Mouse (Mus musculus) hindbrain, embryonic 11.5 days (tissue): Measurements from ENCODE around the gene Txndc17. TPM values are rescaled to one million over a fixed set of nuclear protein-coding genes. Genes with fewer than 3 reads are reported as not detected.

Experiments used
- ATAC-seq: fragments of 200-750 bp; cut with Nextera tagmentation; 2 replicates; pipeline ENCODE4 v1.8.0; 2017; ENCODE audit warnings: mild to moderate bottlenecking, moderate TSS enrichment, moderate library complexity; ENCODE audit not compliant: low FRiP score
- DNase-seq: peaks from one replicate; pipeline ENCODE4 v3.0.0-alpha.2; 2015; ENCODE audit warnings: low spot score
- H3K27ac ChIP-seq: fragments of 300-500 bp; sonication (generic); 2 replicates; pipeline ENCODE4 v1.5.1; 2014; ENCODE audit warnings: mild to moderate bottlenecking, low read depth, low read length
- H3K27me3 ChIP-seq: fragments of 300-500 bp; sonication (generic); 2 replicates; pipeline ENCODE4 v1.6.1; 2014; ENCODE audit warnings: mild to moderate bottlenecking, low read length, moderate library complexity, mixed read lengths; ENCODE audit not compliant: control insufficient read depth, insufficient read depth
- H3K36me3 ChIP-seq: fragments of 300-500 bp; sonication (generic); 2 replicates; pipeline ENCODE4 v1.6.1; 2014; ENCODE audit warnings: mild to moderate bottlenecking, low read length, moderate library complexity, mixed read lengths; ENCODE audit not compliant: control insufficient read depth, insufficient read depth
- H3K4me1 ChIP-seq: fragments of 300-500 bp; sonication (generic); replicated peaks from 2 replicates; pipeline ENCODE4 v1.6.1; 2014; ENCODE audit warnings: low read length, mixed read lengths; ENCODE audit not compliant: control insufficient read depth, insufficient read depth
- H3K4me2 ChIP-seq: fragments of 300-500 bp; sonication (generic); replicated peaks from 2 replicates; pipeline ENCODE4 v1.6.1; 2014; ENCODE audit warnings: mild to moderate bottlenecking, low read depth, low read length
- H3K4me3 ChIP-seq: fragments of 300-500 bp; sonication (generic); 2 replicates; pipeline ENCODE4 v1.5.1; 2014; ENCODE audit warnings: low read depth, low read length
- H3K9ac ChIP-seq: fragments of 300-500 bp; sonication (generic); 2 replicates; pipeline ENCODE4 v1.6.1; 2014; ENCODE audit warnings: low read depth, low read length
- H3K9me3 ChIP-seq: fragments of 300-500 bp; sonication (generic); 2 replicates; pipeline ENCODE4 v1.6.1; 2016; ENCODE audit warnings: low read length; ENCODE audit not compliant: control insufficient read depth
- WGBS: fragments of 180-500 bp; shearing (Covaris S2); extraction: QIAGEN DNeasy Blood & Tissue Kit; methylation state at CpG from one replicate; pipeline ENCODE4 v1.1.7; 2014; 5-methylcytosine and 5-hydroxymethylcytosine counted together
- polyA plus RNA-seq: library from polyadenylated mRNA; unstranded; fragments of >200 nt; fragmentation: Nextera tagmentation; extraction: Ambion mirVana; gene quantifications from 2 replicates; pipeline ENCODE4 v1.2.1, GENCODE M21; 2014

Gene Txndc17
- polyA plus RNA-seq, 1 experiment from 2014 or later = 181 TPM

DNA sequence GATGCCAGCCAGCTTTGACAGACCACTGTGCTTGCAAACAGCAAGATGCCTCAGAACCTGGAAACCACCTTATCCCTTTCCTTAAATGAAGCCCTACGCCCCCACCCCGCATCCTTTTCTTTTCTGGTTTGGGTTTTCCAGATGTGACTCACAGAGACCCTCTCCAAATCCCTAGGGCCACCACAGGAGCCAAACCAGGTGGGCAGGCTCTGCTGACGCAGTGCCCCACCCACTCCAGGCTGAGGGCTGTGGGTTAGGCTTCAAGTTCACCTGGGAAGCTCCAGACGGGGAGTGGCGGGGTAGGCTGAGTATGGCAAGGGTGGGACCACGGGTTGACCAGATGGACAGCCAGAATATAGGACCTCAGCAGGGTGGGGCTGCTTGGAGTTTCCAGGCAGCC lies 19.6 kb downstream of the Txndc17 start:
- WGBS = 87% methylated on average over 6 of the region's 6 CpGs
- H3K36me3 ChIP-seq = no peaks in the 10 kb centered on the region
- no peak overlapping the region for H3K27ac ChIP-seq
- H3K9me3 ChIP-seq = no peaks in the 10 kb centered on the region
- H3K9ac ChIP-seq = no peak overlapping the region
- DNase-seq (no peak), ATAC-seq (no peak)
- no peak overlapping the region for H3K4me2 ChIP-seq
- no peak overlapping the region for H3K4me3 ChIP-seq
- no peaks in the 10 kb centered on the region for H3K4me1 ChIP-seq
- H3K27me3 ChIP-seq = no peaks in the 10 kb centered on the region

DNA sequence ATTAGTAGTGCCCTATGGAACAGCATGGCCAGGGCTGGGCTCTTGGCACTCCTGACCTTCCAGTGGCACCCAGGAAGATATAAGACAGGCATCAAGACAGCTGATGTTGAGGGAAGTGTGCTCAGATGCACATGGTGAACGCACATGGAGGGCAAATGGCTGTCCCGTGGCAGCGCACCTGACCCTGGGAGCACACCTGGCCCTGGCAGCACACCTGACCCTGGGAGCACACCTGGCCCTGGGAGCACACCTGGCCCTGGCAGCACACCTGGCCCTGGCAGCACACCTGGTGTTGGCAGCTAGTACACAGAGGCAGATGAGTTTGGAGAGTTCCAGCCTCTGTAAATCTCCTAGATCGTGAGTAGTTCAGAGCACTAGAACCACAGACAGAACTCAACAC lies 21.2 kb downstream of the Txndc17 start:
- H3K4me3 ChIP-seq = no peak overlapping the region
- H3K9me3 ChIP-seq = no peaks in the 10 kb centered on the region
- 96% methylated on average over 4 of the region's 4 CpGs for WGBS
- H3K4me2 ChIP-seq = no peak overlapping the region
- no peaks in the 10 kb centered on the region for H3K4me1 ChIP-seq
- no peak overlapping the region for H3K27ac ChIP-seq
- H3K9ac ChIP-seq = no peak overlapping the region
- DNase-seq (no peak), ATAC-seq (no peak)
- H3K27me3 ChIP-seq = no peaks in the 10 kb centered on the region
- H3K36me3 ChIP-seq = no peaks in the 10 kb centered on the region

DNA sequence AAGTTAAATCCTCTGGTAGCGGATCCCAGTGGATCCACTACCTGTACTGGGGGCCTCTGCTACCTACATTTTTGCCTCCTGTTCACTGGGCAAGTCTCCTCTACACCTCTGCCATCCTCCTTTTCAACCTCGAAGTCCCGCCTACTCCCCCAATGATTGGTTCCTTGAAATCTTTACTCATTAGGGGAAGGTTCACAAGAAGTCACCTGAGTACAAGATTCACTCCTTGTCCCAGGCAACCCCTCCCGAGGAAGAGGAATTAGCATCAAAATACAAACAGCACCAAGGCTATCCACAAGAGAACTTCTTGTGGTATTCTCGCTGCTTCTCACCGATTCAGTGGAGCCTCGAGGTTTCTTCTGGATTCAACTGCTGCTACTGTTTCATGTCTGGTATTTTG lies 24.7 kb downstream of the Txndc17 start:
- no peak for DNase-seq
- H3K36me3 ChIP-seq = no peaks in the 10 kb centered on the region
- H3K4me2 ChIP-seq = no peak overlapping the region
- 83% methylated on average over 7 of the region's 7 CpGs for WGBS
- H3K27me3 ChIP-seq = no peaks in the 10 kb centered on the region
- no peak overlapping the region for H3K9ac ChIP-seq
- H3K4me1 ChIP-seq = no peaks in the 10 kb centered on the region
- H3K4me3 ChIP-seq = no peak overlapping the region
- no peaks in the 10 kb centered on the region for H3K9me3 ChIP-seq
- H3K27ac ChIP-seq = no peak overlapping the region
- ATAC-seq = no peak

DNA sequence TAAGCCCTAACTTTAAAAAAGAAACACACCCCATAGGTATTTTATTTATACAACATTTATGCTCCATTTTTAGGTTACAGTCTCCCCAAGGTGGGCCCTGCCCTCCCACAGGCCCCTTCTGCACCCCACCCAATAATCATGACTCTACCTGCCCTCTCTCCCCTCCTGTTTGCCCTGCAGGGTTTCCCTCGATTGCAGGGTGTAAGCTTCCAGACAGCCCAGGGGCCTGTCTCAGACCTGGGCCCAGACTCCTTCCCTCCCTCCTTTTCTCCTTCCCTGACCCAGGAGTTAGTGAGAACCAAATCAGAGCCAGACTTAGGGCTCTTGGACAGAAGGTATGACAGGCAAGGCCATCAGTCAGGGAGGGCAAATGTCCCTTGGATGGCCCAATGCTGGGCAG lies 25.6 kb downstream of the Txndc17 start:
- WGBS = 81% methylated on average over 1 of the region's 1 CpGs
- no peak overlapping the region for H3K4me2 ChIP-seq
- H3K27ac ChIP-seq = no peak overlapping the region
- no peaks in the 10 kb centered on the region for H3K9me3 ChIP-seq
- no peak overlapping the region for H3K9ac ChIP-seq
- H3K4me1 ChIP-seq = no peaks in the 10 kb centered on the region
- H3K36me3 ChIP-seq = no peaks in the 10 kb centered on the region
- no peaks in the 10 kb centered on the region for H3K27me3 ChIP-seq
- no peak for ATAC-seq
- DNase-seq = no peak
- no peak overlapping the region for H3K4me3 ChIP-seq

DNA sequence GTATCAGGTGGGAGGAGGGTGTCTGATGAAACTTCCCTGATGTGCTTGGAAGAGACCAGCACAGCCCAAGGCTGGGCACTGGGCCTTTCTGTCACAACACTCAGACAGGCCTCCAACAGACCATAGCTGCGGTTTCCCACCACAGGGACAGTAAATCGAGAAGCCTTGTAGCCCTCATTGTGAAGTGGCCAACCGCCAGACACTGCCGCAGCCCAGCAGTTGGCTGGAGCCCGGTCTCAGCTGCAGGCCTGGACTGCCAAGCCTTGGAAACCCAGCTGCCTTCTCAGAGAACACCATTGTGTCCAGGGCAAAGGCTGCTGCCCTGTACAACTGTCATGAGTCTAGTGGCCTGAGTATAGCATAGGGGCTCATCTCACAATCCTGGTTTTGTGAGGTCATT lies 26.7 kb downstream of the Txndc17 start:
- H3K9ac ChIP-seq = no peak overlapping the region
- DNase-seq = no peak

DNA sequence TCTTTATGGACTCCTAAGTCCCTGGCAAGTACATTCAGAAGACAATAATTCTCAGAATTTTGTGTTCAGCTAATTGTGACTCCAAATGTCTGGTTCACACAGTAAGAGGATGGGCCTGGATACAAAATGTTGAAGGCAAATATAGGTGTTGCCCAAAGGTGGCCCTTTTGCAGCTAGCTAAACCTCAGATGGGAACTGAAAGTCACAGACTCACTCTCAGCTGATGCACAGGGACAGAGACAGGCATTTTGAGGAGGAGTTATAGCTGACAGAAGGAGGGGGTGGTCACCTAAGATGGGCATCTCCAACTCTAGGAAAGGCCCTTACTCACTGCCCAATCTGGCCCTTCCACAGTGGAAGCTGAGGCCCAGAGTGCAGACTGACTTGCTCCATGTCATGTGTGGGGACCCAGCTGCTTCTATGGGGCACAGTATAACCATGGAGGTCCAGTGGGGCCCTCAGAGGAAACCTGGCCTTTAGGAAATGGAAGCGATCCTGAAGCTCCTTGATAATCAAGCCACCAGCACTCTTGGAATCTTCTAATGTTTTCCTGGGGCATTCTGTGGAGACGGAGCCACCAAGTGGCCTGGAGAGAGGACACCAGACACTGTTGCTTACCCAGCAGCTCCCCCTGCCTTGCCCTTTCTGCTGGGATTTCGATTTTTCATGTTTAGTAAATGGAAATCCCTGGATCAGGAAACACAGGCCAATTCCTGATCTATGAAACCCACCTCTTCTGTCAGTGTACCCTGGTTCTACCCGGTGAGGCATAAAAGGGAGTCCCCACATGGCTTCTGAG lies 32.9 kb downstream of the Txndc17 start:
- H3K4me3 ChIP-seq = no peak overlapping the region
- no peak for DNase-seq
- no peak for ATAC-seq
- H3K4me2 ChIP-seq = no peak overlapping the region
- no peaks in the 10 kb centered on the region for H3K4me1 ChIP-seq
- no peaks in the 10 kb centered on the region for H3K36me3 ChIP-seq
- H3K27me3 ChIP-seq = no peaks in the 10 kb centered on the region
- H3K9ac ChIP-seq = no peak overlapping the region
- WGBS = 81% methylated on average over 4 of the region's 4 CpGs
- H3K9me3 ChIP-seq = no peaks in the 10 kb centered on the region
- H3K27ac ChIP-seq = no peak overlapping the region

More for the DNA sequence above, 26.7 kb downstream of the Txndc17 start:
- H3K36me3 ChIP-seq = no peaks in the 10 kb centered on the region
- H3K4me2 ChIP-seq = no peak overlapping the region
- 69% methylated on average over 5 of the region's 5 CpGs for WGBS
- H3K9me3 ChIP-seq = no peaks in the 10 kb centered on the region
- ATAC-seq = no peak
- H3K27me3 ChIP-seq = no peaks in the 10 kb centered on the region
- H3K4me3 ChIP-seq = no peak overlapping the region
- no peak overlapping the region for H3K27ac ChIP-seq
- no peaks in the 10 kb centered on the region for H3K4me1 ChIP-seq

DNA sequence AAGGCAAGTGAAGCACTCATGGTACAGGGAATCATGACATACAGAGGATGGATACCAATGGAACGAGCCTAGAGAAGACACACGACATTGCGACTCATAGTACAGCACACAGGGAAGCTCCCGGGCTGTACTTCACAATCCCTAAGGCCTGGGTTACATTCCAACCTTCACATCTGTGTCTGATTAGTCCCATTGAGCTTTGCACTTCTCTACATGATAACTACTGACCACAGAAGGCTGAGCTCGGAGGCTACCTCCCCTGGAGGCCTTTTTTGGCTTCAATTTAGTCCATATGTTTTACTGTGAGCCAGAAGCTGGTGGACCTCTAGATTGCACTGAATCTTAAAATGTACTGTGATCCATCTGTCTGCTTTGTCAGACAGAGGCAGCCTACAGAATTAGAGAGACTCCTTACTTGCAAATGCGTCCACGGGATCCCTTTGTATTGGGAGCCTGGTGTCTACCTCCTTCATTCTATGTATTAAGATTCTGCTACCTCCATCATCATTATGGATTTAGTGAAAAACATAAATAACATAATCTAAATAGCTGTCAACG lies 37.9 kb downstream of the Txndc17 start:
- no peak for DNase-seq
- H3K27ac ChIP-seq = no peak overlapping the region
- H3K4me1 ChIP-seq = no peaks in the 10 kb centered on the region
- no peaks in the 10 kb centered on the region for H3K27me3 ChIP-seq
- no peak overlapping the region for H3K9ac ChIP-seq
- no peak for ATAC-seq
- WGBS = 73% methylated on average over 8 of the region's 8 CpGs
- no peaks in the 10 kb centered on the region for H3K9me3 ChIP-seq
- H3K4me3 ChIP-seq = no peak overlapping the region
- no peak overlapping the region for H3K4me2 ChIP-seq
- H3K36me3 ChIP-seq = no peaks in the 10 kb centered on the region

DNA sequence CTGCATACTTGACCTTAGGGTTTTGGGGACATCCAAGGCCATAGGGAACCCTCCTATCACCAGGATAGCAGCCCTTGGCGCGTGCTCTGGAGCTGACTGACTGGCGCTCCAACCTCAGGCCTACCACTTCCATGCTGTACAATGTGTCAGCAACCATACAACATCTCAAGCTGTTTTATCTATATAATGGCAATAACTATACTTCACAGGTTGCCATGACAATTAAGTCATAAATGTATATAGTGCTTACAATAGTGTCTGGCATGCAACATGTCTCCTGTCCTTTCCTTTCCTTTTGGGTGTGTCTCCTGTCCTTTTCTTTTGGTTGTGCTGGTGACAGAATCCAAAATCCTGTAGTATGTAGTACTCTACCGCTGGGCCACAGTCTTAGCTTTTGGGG lies 48.3 kb downstream of the Txndc17 start:
- DNase-seq = no peak
- WGBS = 89% methylated on average over 4 of the region's 4 CpGs

DNA sequence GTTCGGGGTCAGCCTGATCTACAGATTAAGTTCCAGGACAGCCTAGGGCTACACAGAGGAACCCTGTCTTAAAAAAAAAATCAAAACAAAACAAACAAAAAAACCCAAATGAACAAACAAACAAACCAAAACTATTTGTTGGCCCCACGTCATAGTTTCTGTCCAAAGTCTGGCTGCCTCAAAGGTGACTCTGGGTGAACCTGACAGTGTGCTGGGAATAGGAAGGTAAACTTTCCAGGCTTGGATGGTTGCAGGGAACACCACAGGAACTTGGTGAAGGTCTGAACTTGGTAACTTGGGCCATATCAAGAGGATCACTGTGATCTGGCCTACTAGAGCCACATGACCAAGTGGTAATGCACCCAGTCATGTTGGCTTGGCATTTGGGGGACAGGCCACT lies 49.1 kb downstream of the Txndc17 start:
- DNase-seq = no peak
- H3K36me3 ChIP-seq = no peaks in the 10 kb centered on the region
- no peaks in the 10 kb centered on the region for H3K27me3 ChIP-seq
- H3K4me1 ChIP-seq = no peaks in the 10 kb centered on the region
- 78% methylated on average over 2 of the region's 2 CpGs for WGBS
- H3K27ac ChIP-seq = no peak overlapping the region
- no peak overlapping the region for H3K4me3 ChIP-seq
- no peak for ATAC-seq
- no peak overlapping the region for H3K9ac ChIP-seq
- H3K4me2 ChIP-seq = no peak overlapping the region
- H3K9me3 ChIP-seq = no peaks in the 10 kb centered on the region

More for the DNA sequence above, 48.3 kb downstream of the Txndc17 start:
- H3K4me3 ChIP-seq = no peak overlapping the region
- H3K9ac ChIP-seq = no peak overlapping the region
- no peak overlapping the region for H3K27ac ChIP-seq
- ATAC-seq = no peak
- H3K27me3 ChIP-seq = no peaks in the 10 kb centered on the region
- no peaks in the 10 kb centered on the region for H3K36me3 ChIP-seq
- H3K4me2 ChIP-seq = no peak overlapping the region
- no peaks in the 10 kb centered on the region for H3K4me1 ChIP-seq
- no peaks in the 10 kb centered on the region for H3K9me3 ChIP-seq
